Mouse (Mus musculus): ENCODE data around the gene Sbk2.

Gene Sbk2

GRCm38 (mm10) chr7:4953815-4954445, 10.3 kb downstream of the Sbk2 start:
- no peak for DNase-seq (ENCODE audit: extremely low read depth, insufficient read length, low spot score)

- DNase-seq (ENCODE audit: extremely low read depth, insufficient read length, low spot score): no peak
These were observed 13.5 kb downstream of the Sbk2 start for GRCm38 (mm10) chr7:4950561-4951342.

DNA sequence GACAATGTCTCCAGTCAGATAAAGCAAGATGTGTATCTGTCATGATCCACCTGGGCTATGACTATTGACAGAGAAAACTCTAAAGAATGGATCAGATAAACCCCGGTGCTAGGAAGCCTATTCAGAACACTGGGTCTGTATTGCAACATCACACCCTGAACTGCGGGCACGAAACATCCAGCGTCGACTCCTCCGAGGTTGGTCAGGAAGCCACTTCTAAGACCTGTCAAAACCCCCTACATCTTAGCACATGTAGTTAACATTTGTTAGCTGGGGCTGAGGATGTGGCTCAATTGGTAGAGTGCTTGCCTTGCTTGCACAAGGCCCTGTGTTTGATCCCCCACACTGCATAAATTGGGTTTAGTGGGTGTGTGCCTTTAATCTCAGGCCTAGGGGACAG, 15.8 kb downstream of the Sbk2 start:
- no peak for DNase-seq (ENCODE audit: extremely low read depth, insufficient read length, low spot score)

DNA sequence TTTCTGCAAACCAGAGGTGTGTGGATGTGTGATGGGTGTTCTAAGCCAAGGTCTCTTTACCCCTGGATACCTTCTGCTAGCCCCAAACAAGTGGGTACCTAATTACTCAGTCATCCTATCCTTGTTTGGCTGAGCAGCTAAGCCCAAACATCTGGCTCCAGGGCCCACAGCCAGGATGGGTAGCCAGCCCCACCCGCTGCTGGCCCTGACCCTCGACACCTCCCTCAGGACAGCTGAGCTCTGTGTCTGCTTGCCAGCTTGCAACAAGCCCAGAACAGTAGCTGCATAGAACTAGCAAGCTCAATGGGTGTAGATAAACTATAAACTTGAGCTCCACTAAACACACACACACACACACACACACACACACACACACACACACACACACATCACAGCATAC, 16.4 kb downstream of the Sbk2 start:
- peak; percentile 61 for DNase-seq (ENCODE audit: extremely low read depth, insufficient read length, low spot score)

DNA sequence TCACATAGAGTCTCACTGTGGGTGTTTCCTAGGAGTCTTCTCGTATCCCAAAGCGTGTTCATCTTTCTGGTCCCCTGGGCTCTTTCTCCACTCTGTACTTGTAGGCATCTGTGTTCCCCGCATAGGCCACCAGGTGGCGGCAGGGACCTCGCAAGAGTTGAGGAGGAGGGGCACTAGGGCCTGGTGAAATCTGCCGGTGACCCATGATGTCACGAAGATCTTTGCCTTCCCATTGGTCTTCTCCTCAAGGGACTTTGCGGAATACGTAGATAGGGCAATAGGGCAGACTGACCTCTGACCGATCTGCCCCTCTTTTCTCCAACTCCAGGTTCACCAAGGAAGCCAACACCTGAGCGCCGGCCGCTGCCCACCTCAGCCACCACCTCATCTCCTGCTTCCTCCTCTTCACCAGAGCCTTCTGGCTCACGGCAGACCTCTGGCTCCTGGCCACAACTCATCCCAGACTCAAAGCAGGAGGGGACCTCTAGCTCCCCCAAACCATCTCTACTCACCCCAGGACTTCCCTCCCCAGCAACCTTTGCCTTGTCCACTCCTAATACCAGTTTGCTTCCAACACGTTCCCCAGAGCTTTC, 20.9 kb downstream of the Sbk2 start:
- DNase-seq (ENCODE audit: extremely low read depth, insufficient read length, low spot score): peak; percentile 78

GRCm38 (mm10) chr7:4942673-4943072, 21.5 kb downstream of the Sbk2 start:
- no peak for DNase-seq (ENCODE audit: extremely low read depth, insufficient read length, low spot score)

DNA sequence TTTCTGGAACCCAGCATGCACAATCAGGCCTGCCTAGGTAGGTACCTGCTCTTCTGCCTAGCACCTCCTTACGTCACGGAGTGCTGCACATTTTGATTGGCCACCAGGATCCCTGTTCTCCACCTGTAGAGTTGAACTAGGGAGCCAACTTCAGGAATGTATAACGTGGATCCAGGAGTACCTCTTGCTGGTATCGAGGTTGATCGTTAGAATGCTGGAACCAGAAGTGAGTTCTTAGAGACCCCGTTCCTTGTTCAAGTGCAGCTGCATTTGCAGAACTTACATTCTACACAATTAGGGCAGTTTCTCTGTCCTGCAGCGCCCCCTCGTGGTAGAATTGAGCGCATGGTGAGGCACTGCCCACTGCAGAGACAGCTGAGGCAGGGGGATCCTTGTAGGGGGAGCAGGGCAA, 24.1 kb downstream of the Sbk2 start:
- peak; percentile 38 for DNase-seq (ENCODE audit: extremely low read depth, insufficient read length, low spot score)

GRCm38 (mm10) chr7:4938456-4938855, 25.8 kb downstream of the Sbk2 start:
- DNase-seq (ENCODE audit: extremely low read depth, insufficient read length, low spot score): peak; percentile 16

DNA sequence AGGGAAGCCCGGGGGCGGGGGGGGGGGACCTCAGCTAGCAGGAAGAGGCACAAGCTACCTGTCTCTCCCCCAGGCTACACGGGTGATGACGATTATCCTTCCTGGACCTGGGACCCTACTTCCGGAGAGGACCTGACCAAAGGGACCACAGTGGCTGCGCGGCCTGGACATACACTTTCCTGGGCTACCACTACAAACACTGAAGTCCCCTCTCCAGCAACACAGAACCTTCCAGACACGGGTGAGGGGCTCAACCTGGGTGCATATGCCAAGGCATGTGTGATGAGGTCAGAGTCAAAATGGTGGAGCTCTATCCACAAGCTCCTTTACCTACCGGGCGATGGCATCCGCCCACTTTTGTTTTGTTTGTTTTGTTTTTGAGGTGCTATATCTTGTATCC, 26.8 kb downstream of the Sbk2 start:
- no peak for DNase-seq (ENCODE audit: extremely low read depth, insufficient read length, low spot score)

DNA sequence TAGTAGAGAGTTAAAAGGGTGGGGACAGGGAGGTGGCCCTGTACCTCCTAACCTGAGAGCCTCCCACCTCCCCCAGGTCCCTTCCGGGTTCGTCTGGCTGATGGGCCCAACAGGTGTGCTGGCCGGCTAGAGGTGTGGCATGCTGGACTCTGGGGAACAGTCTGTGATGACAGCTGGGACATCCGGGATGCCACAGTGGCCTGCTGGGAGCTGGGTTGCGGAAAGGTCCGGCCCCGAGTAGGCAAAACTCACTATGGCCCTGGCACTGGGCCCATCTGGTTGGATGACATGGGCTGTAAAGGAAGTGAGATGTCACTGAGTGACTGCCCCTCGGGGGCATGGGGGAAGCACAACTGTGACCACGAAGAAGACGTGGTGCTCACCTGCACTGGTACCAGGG, 27.4 kb downstream of the Sbk2 start:
- DNase-seq (ENCODE audit: extremely low read depth, insufficient read length, low spot score): no peak

- DNase-seq (ENCODE audit: extremely low read depth, insufficient read length, low spot score): peak; percentile 35
These were observed 29.9 kb downstream of the Sbk2 start for GRCm38 (mm10) chr7:4934160-4934914.

- DNase-seq (ENCODE audit: extremely low read depth, insufficient read length, low spot score): no peak
These were observed 31.1 kb downstream of the Sbk2 start for GRCm38 (mm10) chr7:4933103-4933502.

DNA sequence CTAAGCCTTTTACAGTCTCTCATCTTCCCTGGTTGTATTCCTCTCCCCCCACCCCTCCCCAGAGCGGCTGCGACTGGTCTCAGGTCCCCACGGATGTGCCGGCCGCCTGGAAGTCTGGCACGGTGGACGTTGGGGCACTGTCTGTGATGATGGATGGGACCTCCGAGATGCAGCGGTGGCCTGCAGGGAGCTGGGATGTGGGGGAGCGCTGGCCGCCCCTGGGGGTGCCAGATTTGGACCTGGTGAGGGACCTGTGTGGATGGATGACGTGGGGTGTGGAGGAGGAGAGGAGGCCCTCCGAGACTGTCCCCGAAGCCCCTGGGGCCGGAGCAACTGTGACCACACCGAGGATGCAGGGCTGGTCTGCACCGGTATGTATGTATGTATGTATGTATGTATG, 35.9 kb downstream of the Sbk2 start:
- no peak for DNase-seq (ENCODE audit: extremely low read depth, insufficient read length, low spot score)

GRCm38 (mm10) chr7:4927711-4928110, 36.5 kb downstream of the Sbk2 start:
- DNase-seq (ENCODE audit: extremely low read depth, insufficient read length, low spot score): no peak

- DNase-seq (ENCODE audit: extremely low read depth, insufficient read length, low spot score): no peak
These were observed 37.4 kb downstream of the Sbk2 start for GRCm38 (mm10) chr7:4926849-4927248.

DNA sequence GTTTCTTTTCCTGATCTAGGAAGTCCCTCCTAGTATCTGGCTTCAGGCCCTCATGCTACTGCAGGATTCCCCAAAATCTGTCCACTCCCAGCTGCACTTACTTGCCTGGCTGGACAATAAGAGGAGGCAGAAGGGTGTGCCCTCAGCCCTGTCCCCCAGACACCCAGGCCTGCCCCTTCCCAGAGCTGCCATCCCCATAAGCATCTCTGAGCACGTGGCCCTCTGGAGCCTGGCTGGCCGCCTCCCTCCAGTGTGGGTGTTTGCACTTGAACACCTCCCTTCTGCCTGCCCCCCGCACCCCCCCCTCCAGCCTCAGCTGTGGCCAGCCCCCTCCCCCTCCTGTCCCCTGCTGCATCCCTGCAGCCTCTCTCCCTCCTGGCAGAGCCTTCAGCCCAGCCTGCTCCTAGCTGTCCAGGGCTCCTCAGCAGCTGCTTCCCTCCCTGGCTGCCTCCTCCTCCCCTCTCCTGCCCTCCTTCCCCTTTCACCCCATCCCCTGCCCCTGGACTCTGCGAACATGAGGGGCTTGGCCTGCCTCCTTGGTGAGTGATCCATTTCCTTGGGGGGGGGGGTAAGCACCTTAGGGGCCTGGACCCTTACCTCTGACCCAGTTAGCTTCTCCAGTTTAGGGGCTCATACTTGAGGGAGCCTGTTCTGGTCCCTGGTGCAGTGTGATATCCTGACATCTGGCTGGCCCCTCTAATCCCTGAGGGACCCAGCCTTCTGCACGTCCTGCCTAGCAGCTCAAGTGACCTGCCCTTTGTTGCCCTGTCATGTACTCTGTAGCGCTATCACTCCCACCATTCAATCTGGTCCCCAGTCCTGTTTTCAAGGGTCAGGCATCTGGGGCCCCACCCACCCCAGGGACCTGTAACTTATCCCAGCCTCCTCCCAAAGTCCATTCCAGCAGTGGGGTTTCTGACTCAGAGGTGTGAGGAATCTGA, 38.5 kb downstream of the Sbk2 start, which contains the start of gene Ssc5d:
Gene Ssc5d (plus strand): TSS at position 345 of the 941 bp plus-strand sequence.
- DNase-seq (ENCODE audit: extremely low read depth, insufficient read length, low spot score): peak; percentile 73

DNA sequence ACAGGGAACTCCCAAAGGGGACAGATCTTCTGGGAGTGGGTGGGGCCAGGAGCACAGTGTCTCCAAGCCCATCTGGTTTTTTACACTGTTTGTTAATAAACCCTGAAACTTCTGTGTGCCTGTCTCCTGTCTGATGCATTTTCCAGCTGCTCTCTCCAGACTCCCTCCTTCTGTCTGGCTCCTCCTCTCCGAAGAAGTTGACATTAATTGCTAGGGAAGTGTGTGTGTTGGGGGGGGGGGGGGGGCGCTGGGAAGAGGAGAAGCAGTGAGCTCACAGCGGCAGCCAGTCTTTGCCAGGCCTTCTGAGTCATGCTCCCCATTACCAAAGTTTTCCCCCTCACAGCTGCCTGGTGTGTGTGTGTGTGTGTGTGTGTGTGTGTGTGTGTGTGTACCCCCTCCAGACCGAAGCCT, 39.3 kb downstream of the Sbk2 start:
- peak; percentile 70 for DNase-seq (ENCODE audit: extremely low read depth, insufficient read length, low spot score)

DNA sequence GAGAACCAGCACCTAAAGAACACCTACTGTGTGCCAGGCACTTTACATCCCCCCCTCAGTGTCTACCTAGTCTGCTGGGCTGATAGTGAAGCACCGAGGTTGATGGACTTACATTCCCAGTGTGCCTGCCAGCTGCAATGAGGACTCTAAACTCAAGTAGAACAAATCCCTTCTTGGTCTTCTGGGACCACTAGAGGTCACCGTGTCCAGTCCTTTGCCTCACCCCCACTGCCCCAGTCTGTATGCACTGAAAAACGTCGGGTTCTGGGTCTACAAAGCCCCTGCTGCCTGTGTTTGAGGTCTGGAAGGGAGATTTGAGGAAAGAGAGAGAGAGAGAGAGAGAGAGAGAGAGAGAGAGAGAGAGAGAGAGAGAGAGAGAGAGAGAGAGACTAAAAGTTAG, 39.7 kb downstream of the Sbk2 start:
- DNase-seq (ENCODE audit: extremely low read depth, insufficient read length, low spot score): no peak

GRCm38 (mm10) chr7:4923586-4924364, 40.4 kb downstream of the Sbk2 start:
- peak; percentile 77 for DNase-seq (ENCODE audit: extremely low read depth, insufficient read length, low spot score)

All from 3134 (cell line).